Mouse (Mus musculus): ENCODE results near the gene Gtf3c4. TPM values are rescaled to one million over a fixed set of nuclear protein-coding genes. Genes with fewer than 3 reads are reported as not detected.
A peak's percentile ranks its signal among the peaks of the same experiment; 100 is the strongest.

Gene Gtf3c4
- polyA plus RNA-seq (2015; fragmentation: Nextera tagmentation; extraction: Ambion mirVana): 14.4 and 19.4 TPM in 2 replicates

- peaks cover 2% of the 10 kb centered on the region; the same call in 1 of the 2 replicates for H3K36me3 ChIP-seq (ENCODE audit: control insufficient read depth, insufficient read depth, low read length)
- WGBS: under 1% methylated on average over 63 of the region's 63 CpGs
- peak within 1 kb of the TSS; percentile 98 for H3K4me2 ChIP-seq (ENCODE audit: low read length)
- no peaks in the 10 kb centered on the region for H3K27me3 ChIP-seq (replicated peaks; ENCODE audit: control insufficient read depth, insufficient read depth, low read length)
- peak; percentile 98 for ATAC-seq
- peak within 1 kb of the TSS; percentile 82 for H3K4me3 ChIP-seq (ENCODE audit: low read length)
- H3K4me1 ChIP-seq (ENCODE audit: control insufficient read depth, insufficient read depth, low read depth, low read length): peaks cover 40% of the 10 kb centered on the region
- no peaks in the 10 kb centered on the region for H3K9me3 ChIP-seq (ENCODE audit: control insufficient read depth, low read length)
- peak within 1 kb of the TSS; percentile 91 for H3K9ac ChIP-seq (ENCODE audit: low read depth, low read length)
- peak within 1 kb of the TSS; percentile 89 for H3K27ac ChIP-seq (ENCODE audit: low read depth, low read length)
These were observed at the start of gene Gtf3c4, which contains the start of gene Ddx31 for GRCm38 (mm10) chr2:28840222-28840951. TSS of gene Gtf3c4 (minus strand) at chr2:28840360. TSS of gene Ddx31 (plus strand) at chr2:28840406.

DNA sequence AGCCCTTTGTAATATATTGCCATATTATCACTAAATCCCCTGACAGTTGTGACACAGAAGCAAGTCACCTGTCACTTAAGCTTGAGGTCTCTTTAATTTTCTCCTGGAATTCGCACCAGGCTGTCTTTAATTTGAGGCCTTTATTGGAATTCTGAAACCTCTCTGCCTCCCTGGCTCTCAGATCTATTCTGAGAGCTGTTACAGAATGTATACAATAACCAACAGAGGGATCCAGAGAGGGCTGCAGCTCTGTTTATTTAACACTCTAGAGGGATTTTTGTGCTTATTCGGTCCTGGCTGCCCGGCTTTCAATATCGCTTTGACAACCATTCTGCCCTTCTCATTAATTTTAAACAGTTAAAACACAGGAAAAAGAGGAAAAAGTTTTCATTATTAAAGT, 44.8 kb upstream of the Gtf3c4 start:
- Histone ChIP-seq H3K9ac (ENCODE audit: low read depth, low read length) (no peak overlapping the region), H3K27me3 (replicated peaks; ENCODE audit: control insufficient read depth, insufficient read depth, low read length) (no peaks in the 10 kb centered on the region), H3K9me3 (ENCODE audit: control insufficient read depth, low read length) (no peaks in the 10 kb centered on the region), H3K36me3 (ENCODE audit: control insufficient read depth, insufficient read depth, low read length) (peaks cover 11% of the 10 kb centered on the region; the same call in 1 of the 2 replicates), H3K4me1 (ENCODE audit: control insufficient read depth, insufficient read depth, low read depth, low read length) (no peaks in the 10 kb centered on the region; the same call in 1 of the 2 replicates), H3K27ac (ENCODE audit: low read depth, low read length) (no peak overlapping the region), H3K4me2 (ENCODE audit: low read length) (no peak overlapping the region), H3K4me3 (ENCODE audit: low read length) (no peak overlapping the region)
- WGBS: 62% methylated on average over 4 of the region's 4 CpGs
- no peak for ATAC-seq

- Histone ChIP-seq H3K4me1 (ENCODE audit: control insufficient read depth, insufficient read depth, low read depth, low read length) (no peaks in the 10 kb centered on the region; the same call in 1 of the 2 replicates), H3K36me3 (ENCODE audit: control insufficient read depth, insufficient read depth, low read length) (peaks cover 11% of the 10 kb centered on the region; the same call in 1 of the 2 replicates), H3K27me3 (replicated peaks; ENCODE audit: control insufficient read depth, insufficient read depth, low read length) (no peaks in the 10 kb centered on the region), H3K27ac (ENCODE audit: low read depth, low read length) (0 out of 2 replicates have a peak overlapping the region, but pooled peaks have one; percentile 23), H3K4me3 (ENCODE audit: low read length) (no peak overlapping the region), H3K4me2 (ENCODE audit: low read length) (no peak overlapping the region), H3K9ac (ENCODE audit: low read depth, low read length) (no peak overlapping the region), H3K9me3 (ENCODE audit: control insufficient read depth, low read length) (no peaks in the 10 kb centered on the region)
- 59% methylated on average over 6 of the region's 6 CpGs for WGBS
- no peak for ATAC-seq
These were observed 42.8 kb upstream of the Gtf3c4 start for GRCm38 (mm10) chr2:28882826-28883485.

- H3K4me3 ChIP-seq (ENCODE audit: low read length): no peak overlapping the region
- ATAC-seq: no peak
- H3K4me1 ChIP-seq (ENCODE audit: control insufficient read depth, insufficient read depth, low read depth, low read length): no peaks in the 10 kb centered on the region; the same call in 1 of the 2 replicates
- 84% methylated on average over 3 of the region's 3 CpGs for WGBS
- no peak overlapping the region for H3K4me2 ChIP-seq (ENCODE audit: low read length)
- no peak overlapping the region for H3K27ac ChIP-seq (ENCODE audit: low read depth, low read length)
- H3K27me3 ChIP-seq (replicated peaks; ENCODE audit: control insufficient read depth, insufficient read depth, low read length): no peaks in the 10 kb centered on the region
- H3K36me3 ChIP-seq (ENCODE audit: control insufficient read depth, insufficient read depth, low read length): peaks cover 7% of the 10 kb centered on the region; the same call in 1 of the 2 replicates
- no peak overlapping the region for H3K9ac ChIP-seq (ENCODE audit: low read depth, low read length)
- H3K9me3 ChIP-seq (ENCODE audit: control insufficient read depth, low read length): no peaks in the 10 kb centered on the region
These were observed 41.9 kb upstream of the Gtf3c4 start for GRCm38 (mm10) chr2:28882047-28882446.

DNA sequence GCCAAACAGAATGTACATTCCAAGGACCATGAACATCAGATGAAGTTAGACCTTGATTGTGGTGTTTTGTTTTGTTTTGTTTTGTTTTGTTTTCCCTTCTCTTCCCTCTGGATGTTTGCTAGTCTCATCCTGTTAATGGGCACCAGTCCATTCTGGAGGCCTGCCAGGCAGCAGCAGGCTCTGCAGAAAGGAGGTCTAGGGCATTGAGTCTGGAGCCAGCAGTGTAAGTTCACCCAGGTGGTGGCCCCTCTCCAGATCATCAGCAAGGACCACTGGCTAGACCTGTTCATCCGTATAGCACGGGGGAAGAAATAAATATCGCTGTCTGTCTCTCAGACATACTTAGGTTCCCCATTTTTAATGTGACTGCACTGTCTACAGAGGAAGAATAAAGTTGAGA, 41.1 kb upstream of the Gtf3c4 start:
- 71% methylated on average over 3 of the region's 3 CpGs for whole genome bisulfite sequencing
- no peak overlapping the region for H3K4me2 ChIP-seq (ENCODE audit: low read length)
- H3K36me3 ChIP-seq (ENCODE audit: control insufficient read depth, insufficient read depth, low read length): peaks cover 8% of the 10 kb centered on the region
- H3K9ac ChIP-seq (ENCODE audit: low read depth, low read length): no peak overlapping the region
- H3K27ac ChIP-seq (ENCODE audit: low read depth, low read length): no peak overlapping the region
- H3K9me3 ChIP-seq (ENCODE audit: control insufficient read depth, low read length): no peaks in the 10 kb centered on the region
- H3K4me1 ChIP-seq (ENCODE audit: control insufficient read depth, insufficient read depth, low read depth, low read length): no peaks in the 10 kb centered on the region; the same call in 1 of the 2 replicates
- peak; percentile 34; the same call in 1 of the 2 replicates for ATAC-seq
- H3K27me3 ChIP-seq (replicated peaks; ENCODE audit: control insufficient read depth, insufficient read depth, low read length): no peaks in the 10 kb centered on the region
- H3K4me3 ChIP-seq (ENCODE audit: low read length): no peak overlapping the region

GRCm38 (mm10) chr2:28875554-28875953, 35.4 kb upstream of the Gtf3c4 start:
- Histone ChIP-seq H3K36me3 (ENCODE audit: control insufficient read depth, insufficient read depth, low read length) (peaks cover 10% of the 10 kb centered on the region; the same call in 1 of the 2 replicates), H3K27ac (ENCODE audit: low read depth, low read length) (no peak overlapping the region)
- 77% methylated on average over 11 of the region's 11 CpGs for WGBS

GRCm38 (mm10) chr2:28867495-28867894, 27.3 kb upstream of the Gtf3c4 start:
- Histone ChIP-seq H3K36me3 (ENCODE audit: control insufficient read depth, insufficient read depth, low read length) (peaks cover 7% of the 10 kb centered on the region; the same call in 1 of the 2 replicates), H3K27ac (ENCODE audit: low read depth, low read length) (no peak overlapping the region; the same call in 1 of the 2 replicates)

More at GRCm38 (mm10) chr2:28875554-28875953, 35.4 kb upstream of the Gtf3c4 start:
- Histone ChIP-seq H3K9ac (ENCODE audit: low read depth, low read length) (no peak overlapping the region), H3K9me3 (ENCODE audit: control insufficient read depth, low read length) (no peaks in the 10 kb centered on the region), H3K27me3 (replicated peaks; ENCODE audit: control insufficient read depth, insufficient read depth, low read length) (no peaks in the 10 kb centered on the region), H3K4me2 (ENCODE audit: low read length) (no peak overlapping the region), H3K4me1 (ENCODE audit: control insufficient read depth, insufficient read depth, low read depth, low read length) (no peaks in the 10 kb centered on the region), H3K4me3 (ENCODE audit: low read length) (no peak overlapping the region)
- no peak for ATAC-seq

DNA sequence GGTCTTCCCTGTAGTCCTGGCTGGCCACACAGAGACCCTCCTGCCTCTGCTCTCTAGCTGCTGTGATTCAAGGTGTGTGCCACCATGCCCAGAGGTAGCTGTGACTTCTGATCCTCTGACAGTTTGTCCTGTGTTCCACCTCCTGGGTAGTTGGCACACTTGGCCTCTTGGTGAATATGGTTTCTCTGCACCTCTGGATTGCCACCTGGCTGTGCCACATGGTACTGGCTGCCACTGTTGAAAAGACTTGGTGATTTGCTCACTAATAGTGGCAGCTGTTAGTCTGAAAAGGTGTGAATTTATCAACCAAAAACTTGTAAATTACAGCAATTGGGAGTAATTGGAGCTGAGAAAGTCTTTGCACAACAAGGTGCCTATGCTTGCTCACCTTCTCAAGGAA, 23.7 kb upstream of the Gtf3c4 start:
- H3K27me3 ChIP-seq (replicated peaks; ENCODE audit: control insufficient read depth, insufficient read depth, low read length): no peaks in the 10 kb centered on the region
- H3K4me1 ChIP-seq (ENCODE audit: control insufficient read depth, insufficient read depth, low read depth, low read length): no peaks in the 10 kb centered on the region; the same call in 1 of the 2 replicates
- no peak overlapping the region for H3K27ac ChIP-seq (ENCODE audit: low read depth, low read length)
- H3K9ac ChIP-seq (ENCODE audit: low read depth, low read length): no peak overlapping the region
- no peak overlapping the region for H3K4me3 ChIP-seq (ENCODE audit: low read length)
- no peak overlapping the region for H3K4me2 ChIP-seq (ENCODE audit: low read length)
- H3K9me3 ChIP-seq (ENCODE audit: control insufficient read depth, low read length): no peaks in the 10 kb centered on the region
- ATAC-seq: no peak
- H3K36me3 ChIP-seq (ENCODE audit: control insufficient read depth, insufficient read depth, low read length): peaks cover 20% of the 10 kb centered on the region

More at GRCm38 (mm10) chr2:28867495-28867894, 27.3 kb upstream of the Gtf3c4 start:
- no peaks in the 10 kb centered on the region; the same call in 1 of the 2 replicates for H3K4me1 ChIP-seq (ENCODE audit: control insufficient read depth, insufficient read depth, low read depth, low read length)
- H3K27me3 ChIP-seq (replicated peaks; ENCODE audit: control insufficient read depth, insufficient read depth, low read length): no peaks in the 10 kb centered on the region
- H3K9me3 ChIP-seq (ENCODE audit: control insufficient read depth, low read length): no peaks in the 10 kb centered on the region
- H3K4me2 ChIP-seq (ENCODE audit: low read length): no peak overlapping the region
- H3K9ac ChIP-seq (ENCODE audit: low read depth, low read length): no peak overlapping the region
- WGBS: 61% methylated on average over 7 of the region's 7 CpGs
- ATAC-seq: peak; percentile 96
- H3K4me3 ChIP-seq (ENCODE audit: low read length): no peak overlapping the region

Data from hindbrain, embryonic 16.5 days (tissue).